Mouse (Mus musculus): ENCODE data around the gene Rad17. TPM values are rescaled to one million over a fixed set of nuclear protein-coding genes. Genes with fewer than 3 reads are reported as not detected.
A peak's percentile ranks its signal among the peaks of the same experiment; 100 is the strongest.

The Rad17 gene
- total and polyA plus RNA-seq, 3 experiments, result 8.9 to 48.6 (median 43.9) TPM

GRCm38 (mm10) chr13:100579951-100580350, 70.9 kb downstream of the Rad17 start:
- DNase-seq (ENCODE audit: low spot score) (no peak), ATAC-seq (ENCODE audit: extremely low read depth, insufficient number of reproducible peaks, low FRiP score, poor library complexity, severe bottlenecking) (no peak)
- no peak for TF ChIP-seq GATA2 (IDR thresholded peaks at IDR 0.05; ENCODE audit: borderline replicate concordance, low read depth, low read length)
- TF ChIP-seq POLR2AphosphoS5 (IDR thresholded peaks at IDR 0.05; ENCODE audit: insufficient replicate concordance, low read depth, low read length), result no peak
- no peak for TF ChIP-seq GATA1 (IDR thresholded peaks at IDR 0.05; ENCODE audit: borderline replicate concordance, low read length)
- TF ChIP-seq TAL1 (conservative IDR thresholded peaks at IDR 0.05; ENCODE audit: low read depth, low read length), result no peak
- no peak for TF ChIP-seq CTCF (IDR thresholded peaks at IDR 0.05; ENCODE audit: low read depth, low read length)
- H3K27me3 ChIP-seq (ENCODE audit: insufficient read depth, low read length), result 0 out of 2 replicates have a peak, but pooled peaks cover 4% of the 10 kb centered on the region
- H3K36me3 ChIP-seq (replicated peaks), result no peaks in the 10 kb centered on the region
- H3K4me1 ChIP-seq (ENCODE audit: insufficient read depth, low read depth, low read length), result peaks cover 23% of the 10 kb centered on the region
- no peak overlapping the region for H3K4me3 ChIP-seq (ENCODE audit: low read depth, low read length)
- H3K9me3 ChIP-seq (replicated peaks), result no peaks in the 10 kb centered on the region

- TF ChIP-seq GATA1 (IDR thresholded peaks at IDR 0.05; ENCODE audit: borderline replicate concordance, low read length) (no peak), POLR2AphosphoS5 (IDR thresholded peaks at IDR 0.05; ENCODE audit: insufficient replicate concordance, low read depth, low read length) (no peak), TAL1 (conservative IDR thresholded peaks at IDR 0.05; ENCODE audit: low read depth, low read length) (no peak), GATA2 (IDR thresholded peaks at IDR 0.05; ENCODE audit: borderline replicate concordance, low read depth, low read length) (no peak), CTCF (IDR thresholded peaks at IDR 0.05; ENCODE audit: low read depth, low read length) (no peak)
- no peak overlapping the region for H3K4me3 ChIP-seq (ENCODE audit: low read depth, low read length)
- DNase-seq (ENCODE audit: low spot score) (no peak), ATAC-seq (ENCODE audit: extremely low read depth, insufficient number of reproducible peaks, low FRiP score, poor library complexity, severe bottlenecking) (no peak)
- no peaks in the 10 kb centered on the region for H3K36me3 ChIP-seq (replicated peaks)
- H3K27me3 ChIP-seq (ENCODE audit: insufficient read depth, low read length), result 0 out of 2 replicates have a peak, but pooled peaks cover 4% of the 10 kb centered on the region
- no peaks in the 10 kb centered on the region for H3K9me3 ChIP-seq (replicated peaks)
- peaks cover 25% of the 10 kb centered on the region for H3K4me1 ChIP-seq (ENCODE audit: insufficient read depth, low read depth, low read length)
Measured at GRCm38 (mm10) chr13:100579220-100579619, 71.6 kb downstream of the Rad17 start.

- no peaks in the 10 kb centered on the region for H3K36me3 ChIP-seq (replicated peaks)
- TF ChIP-seq TAL1 (conservative IDR thresholded peaks at IDR 0.05; ENCODE audit: low read depth, low read length) (peak; percentile 32; the same call in 1 of the 2 replicates), GATA2 (IDR thresholded peaks at IDR 0.05; ENCODE audit: borderline replicate concordance, low read depth, low read length) (no peak), GATA1 (IDR thresholded peaks at IDR 0.05; ENCODE audit: borderline replicate concordance, low read length) (no peak), POLR2AphosphoS5 (IDR thresholded peaks at IDR 0.05; ENCODE audit: insufficient replicate concordance, low read depth, low read length) (no peak)
- ATAC-seq (ENCODE audit: extremely low read depth, insufficient number of reproducible peaks, low FRiP score, poor library complexity, severe bottlenecking), result peak; percentile 93
- H3K27me3 ChIP-seq (ENCODE audit: insufficient read depth, low read length), result peaks cover 3% of the 10 kb centered on the region; the same call in 1 of the 2 replicates
- H3K4me1 ChIP-seq (ENCODE audit: insufficient read depth, low read depth, low read length), result peaks cover 17% of the 10 kb centered on the region
- no peak overlapping the region; the same call in 1 of the 2 replicates for H3K4me3 ChIP-seq (ENCODE audit: low read depth, low read length)
- peak; percentile 40 for DNase-seq (ENCODE audit: low spot score)
- no peaks in the 10 kb centered on the region for H3K9me3 ChIP-seq (replicated peaks)
Measured at GRCm38 (mm10) chr13:100575950-100576349, 74.9 kb downstream of the Rad17 start.

GRCm38 (mm10) chr13:100570713-100571112, 80.1 kb downstream of the Rad17 start:
- Histone ChIP-seq H3K9me3 (replicated peaks) (no peaks in the 10 kb centered on the region), H3K4me1 (ENCODE audit: insufficient read depth, low read depth, low read length) (peaks cover 4% of the 10 kb centered on the region), H3K36me3 (replicated peaks) (no peaks in the 10 kb centered on the region), H3K4me3 (ENCODE audit: low read depth, low read length) (no peak overlapping the region), H3K27me3 (ENCODE audit: insufficient read depth, low read length) (peaks cover 11% of the 10 kb centered on the region)
- no peak for DNase-seq (ENCODE audit: low spot score)
- no peak for ATAC-seq (ENCODE audit: extremely low read depth, insufficient number of reproducible peaks, low FRiP score, poor library complexity, severe bottlenecking)
- TF ChIP-seq CTCF (IDR thresholded peaks at IDR 0.05; ENCODE audit: low read depth, low read length), result no peak
- no peak for TF ChIP-seq GATA2 (IDR thresholded peaks at IDR 0.05; ENCODE audit: borderline replicate concordance, low read depth, low read length)
- no peak for TF ChIP-seq TAL1 (conservative IDR thresholded peaks at IDR 0.05; ENCODE audit: low read depth, low read length)
- no peak for TF ChIP-seq GATA1 (IDR thresholded peaks at IDR 0.05; ENCODE audit: borderline replicate concordance, low read length)
- no peak for TF ChIP-seq POLR2AphosphoS5 (IDR thresholded peaks at IDR 0.05; ENCODE audit: insufficient replicate concordance, low read depth, low read length)

GRCm38 (mm10) chr13:100568359-100568758, 82.5 kb downstream of the Rad17 start:
- no peak for DNase-seq (ENCODE audit: low spot score)
- ATAC-seq (ENCODE audit: extremely low read depth, insufficient number of reproducible peaks, low FRiP score, poor library complexity, severe bottlenecking), result no peak
- Histone ChIP-seq H3K36me3 (replicated peaks) (no peaks in the 10 kb centered on the region), H3K9me3 (replicated peaks) (no peaks in the 10 kb centered on the region), H3K4me1 (ENCODE audit: insufficient read depth, low read depth, low read length) (no peaks in the 10 kb centered on the region), H3K4me3 (ENCODE audit: low read depth, low read length) (no peak overlapping the region), H3K27me3 (ENCODE audit: insufficient read depth, low read length) (peaks cover 11% of the 10 kb centered on the region)
- TF ChIP-seq POLR2AphosphoS5 (IDR thresholded peaks at IDR 0.05; ENCODE audit: insufficient replicate concordance, low read depth, low read length) (no peak), GATA1 (IDR thresholded peaks at IDR 0.05; ENCODE audit: borderline replicate concordance, low read length) (no peak), CTCF (IDR thresholded peaks at IDR 0.05; ENCODE audit: low read depth, low read length) (no peak), TAL1 (conservative IDR thresholded peaks at IDR 0.05; ENCODE audit: low read depth, low read length) (no peak), GATA2 (IDR thresholded peaks at IDR 0.05; ENCODE audit: borderline replicate concordance, low read depth, low read length) (no peak)

Other genes with a start within 250 kb of the Rad17 start
- 0.53 TPM in 1 of 2 replicates, not detected in the other for gene Naip1, start 198.2 kb downstream of the Rad17 start, total RNA-seq (2014; fragmentation: Nextera tagmentation)
- gene Naip1, start 198.2 kb downstream of the Rad17 start, total RNA-seq (2017), result 0.06 and 0.27 TPM in 2 replicates
- gene Naip1, start 198.2 kb downstream of the Rad17 start, polyA plus RNA-seq (2012), result 0.01 TPM in 1 of 2 replicates, not detected in the other
- 69.2 and 83.2 TPM in 2 replicates for gene Gtf2h2, start 158.5 kb downstream of the Rad17 start, total RNA-seq (2014; fragmentation: Nextera tagmentation)
- gene Gtf2h2, start 158.5 kb downstream of the Rad17 start, total RNA-seq (2017), result 52.6 and 61.1 TPM in 2 replicates
- gene Gtf2h2, start 158.5 kb downstream of the Rad17 start, polyA plus RNA-seq (2012), result 27.3 and 27.8 TPM in 2 replicates
- not detected in 2 replicates for gene Ocln, start 98.3 kb downstream of the Rad17 start, total RNA-seq (2014; fragmentation: Nextera tagmentation)
- 0.06 and 0.27 TPM in 2 replicates for gene Ocln, start 98.3 kb downstream of the Rad17 start, total RNA-seq (2017)
- not detected in 2 replicates for gene Ocln, start 98.3 kb downstream of the Rad17 start, polyA plus RNA-seq (2012)
- 1.4 and 2.8 TPM in 2 replicates for gene Marveld2, start 34.1 kb downstream of the Rad17 start, total RNA-seq (2014; fragmentation: Nextera tagmentation)
- gene Marveld2, start 34.1 kb downstream of the Rad17 start, total RNA-seq (2017), result 1.9 and 2.7 TPM in 2 replicates
- 0.35 and 0.40 TPM in 2 replicates for gene Marveld2, start 34.1 kb downstream of the Rad17 start, polyA plus RNA-seq (2012)
- 259 and 280 TPM in 2 replicates for gene Ak6, start 72 bp downstream of the Rad17 start, total RNA-seq (2014; fragmentation: Nextera tagmentation)
- gene Ak6, start 72 bp downstream of the Rad17 start, total RNA-seq (2017), result 338 and 362 TPM in 2 replicates
- gene Ak6, start 72 bp downstream of the Rad17 start, polyA plus RNA-seq (2012), result 43.4 and 44.0 TPM in 2 replicates
- 161 and 259 TPM in 2 replicates for gene Taf9, start 528 bp upstream of the Rad17 start, total RNA-seq (2014; fragmentation: Nextera tagmentation)
- 22.3 and 24.1 TPM in 2 replicates for gene Taf9, start 528 bp upstream of the Rad17 start, total RNA-seq (2017)
- 28.3 and 32.9 TPM in 2 replicates for gene Taf9, start 528 bp upstream of the Rad17 start, polyA plus RNA-seq (2012)
- gene Ccdc125, start 18.7 kb upstream of the Rad17 start, total RNA-seq (2014; fragmentation: Nextera tagmentation), result not detected in 2 replicates
- 0.06 TPM in 1 of 2 replicates, not detected in the other for gene Ccdc125, start 18.7 kb upstream of the Rad17 start, total RNA-seq (2017)
- gene Ccdc125, start 18.7 kb upstream of the Rad17 start, polyA plus RNA-seq (2012), result not detected in 2 replicates
- gene Cdk7, start 79.9 kb upstream of the Rad17 start, total RNA-seq (2014; fragmentation: Nextera tagmentation), result 65.8 and 66.2 TPM in 2 replicates
- gene Cdk7, start 79.9 kb upstream of the Rad17 start, total RNA-seq (2017), result 106 and 107 TPM in 2 replicates
- 11.3 and 28.8 TPM in 2 replicates for gene Cdk7, start 79.9 kb upstream of the Rad17 start, polyA plus RNA-seq (2012)
- 95.1 and 106 TPM in 2 replicates for gene Mrps36, start 93.6 kb upstream of the Rad17 start, total RNA-seq (2014; fragmentation: Nextera tagmentation)
- 210 and 276 TPM in 2 replicates for gene Mrps36, start 93.6 kb upstream of the Rad17 start, total RNA-seq (2017)
- gene Mrps36, start 93.6 kb upstream of the Rad17 start, polyA plus RNA-seq (2012), result 238 and 317 TPM in 2 replicates
- gene Cenph, start 124.8 kb upstream of the Rad17 start, total RNA-seq (2014; fragmentation: Nextera tagmentation), result 72.2 and 79.8 TPM in 2 replicates
- 82.8 and 98.3 TPM in 2 replicates for gene Cenph, start 124.8 kb upstream of the Rad17 start, total RNA-seq (2017)
- 45.1 and 53.4 TPM in 2 replicates for gene Cenph, start 124.8 kb upstream of the Rad17 start, polyA plus RNA-seq (2012)
- gene Ccnb1, start 135.5 kb upstream of the Rad17 start, total RNA-seq (2014; fragmentation: Nextera tagmentation), result 275 and 281 TPM in 2 replicates
- gene Ccnb1, start 135.5 kb upstream of the Rad17 start, total RNA-seq (2017), result 312 and 341 TPM in 2 replicates
- 6.0 and 7.1 TPM in 2 replicates for gene Ccnb1, start 135.5 kb upstream of the Rad17 start, polyA plus RNA-seq (2012)
- 72.5 and 82.3 TPM in 2 replicates for gene Slc30a5, start 182.4 kb upstream of the Rad17 start, total RNA-seq (2014; fragmentation: Nextera tagmentation)
- gene Slc30a5, start 182.4 kb upstream of the Rad17 start, total RNA-seq (2017), result 86.3 and 91.1 TPM in 2 replicates
- 7.5 and 10.0 TPM in 2 replicates for gene Slc30a5, start 182.4 kb upstream of the Rad17 start, polyA plus RNA-seq (2012)